Mouse (Mus musculus) cerebellum, adult 11 months (tissue): ENCODE measurements at regions not wholly inside any gene's neighbourhood (a gene's known extent, or its start where the extent isn't known, plus 50 kb on each side); places are given as distances from the start of the nearest gene placed in this dataset.

Experiments
- DNase-seq: peaks from one replicate; pipeline ENCODE4 v3.0.0; 2022

GRCm38 (mm10) chr8:8168674-8169073 is 492.4 kb downstream of the Efnb2 start:
- no peak for DNase-seq

GRCm38 (mm10) chr8:8168250-8168649 is 492.8 kb downstream of the Efnb2 start:
- no peak for DNase-seq

GRCm38 (mm10) chr8:8147527-8147926 is 513.5 kb downstream of the Efnb2 start:
- no peak for DNase-seq

GRCm38 (mm10) chr8:8142933-8143495 is 518.0 kb downstream of the Efnb2 start:
- no peak for DNase-seq

- DNase-seq = no peak
Observed at GRCm38 (mm10) chr8:8142461-8142860, 518.6 kb downstream of the Efnb2 start.

GRCm38 (mm10) chr8:8139720-8140119 is 521.3 kb downstream of the Efnb2 start:
- DNase-seq = no peak

- no peak for DNase-seq
Observed at GRCm38 (mm10) chr8:8133001-8133785, 527.8 kb downstream of the Efnb2 start.

GRCm38 (mm10) chr8:8131961-8132376 is 529.1 kb downstream of the Efnb2 start:
- DNase-seq = no peak

GRCm38 (mm10) chr8:8130806-8131205 is 530.2 kb downstream of the Efnb2 start:
- no peak for DNase-seq

- DNase-seq = no peak
Observed at GRCm38 (mm10) chr8:8115595-8116429, 545.2 kb downstream of the Efnb2 start.

GRCm38 (mm10) chr8:8114604-8115003 is 546.4 kb downstream of the Efnb2 start:
- DNase-seq = no peak

GRCm38 (mm10) chr8:8109785-8110350 is 551.2 kb downstream of the Efnb2 start:
- no peak for DNase-seq

GRCm38 (mm10) chr8:8103492-8103891 is 557.5 kb downstream of the Efnb2 start:
- no peak for DNase-seq

GRCm38 (mm10) chr8:8102010-8102727 is 558.9 kb downstream of the Efnb2 start:
- no peak for DNase-seq

GRCm38 (mm10) chr8:8092551-8092950 is 568.5 kb downstream of the Efnb2 start:
- DNase-seq = no peak

- DNase-seq = no peak
Observed at GRCm38 (mm10) chr8:8084652-8085051, 576.4 kb downstream of the Efnb2 start.

- no peak for DNase-seq
Observed at GRCm38 (mm10) chr8:8064074-8064473, 597.0 kb downstream of the Efnb2 start.

- no peak for DNase-seq
Observed at GRCm38 (mm10) chr8:8054224-8054916, 606.7 kb downstream of the Efnb2 start.

GRCm38 (mm10) chr8:8051186-8051585 is 609.9 kb downstream of the Efnb2 start:
- no peak for DNase-seq

- no peak for DNase-seq
Observed at GRCm38 (mm10) chr8:8050778-8051177, 610.3 kb downstream of the Efnb2 start.

GRCm38 (mm10) chr8:8044926-8045325 is 616.1 kb downstream of the Efnb2 start:
- DNase-seq = no peak

GRCm38 (mm10) chr8:8044296-8044695 is 616.7 kb downstream of the Efnb2 start:
- DNase-seq = no peak
